Mouse (Mus musculus) cerebellum, adult (tissue): Measurements from ENCODE around the gene Snrpg.
"Not testable (repeated sequence)": the region's sequence is repeated elsewhere in the genome, so short reads cannot be mapped to it uniquely, and the experiment has no call there.

Experiments
- ATAC-seq: cut with Nextera tagmentation; 2 replicates; pipeline ENCODE4 v1.9.2; 2017; ENCODE audit warnings: mild to moderate bottlenecking, moderate library complexity, mixed read lengths; ENCODE audit not compliant: insufficient number of reproducible peaks, low FRiP score, low TSS enrichment

The Snrpg gene

DNA sequence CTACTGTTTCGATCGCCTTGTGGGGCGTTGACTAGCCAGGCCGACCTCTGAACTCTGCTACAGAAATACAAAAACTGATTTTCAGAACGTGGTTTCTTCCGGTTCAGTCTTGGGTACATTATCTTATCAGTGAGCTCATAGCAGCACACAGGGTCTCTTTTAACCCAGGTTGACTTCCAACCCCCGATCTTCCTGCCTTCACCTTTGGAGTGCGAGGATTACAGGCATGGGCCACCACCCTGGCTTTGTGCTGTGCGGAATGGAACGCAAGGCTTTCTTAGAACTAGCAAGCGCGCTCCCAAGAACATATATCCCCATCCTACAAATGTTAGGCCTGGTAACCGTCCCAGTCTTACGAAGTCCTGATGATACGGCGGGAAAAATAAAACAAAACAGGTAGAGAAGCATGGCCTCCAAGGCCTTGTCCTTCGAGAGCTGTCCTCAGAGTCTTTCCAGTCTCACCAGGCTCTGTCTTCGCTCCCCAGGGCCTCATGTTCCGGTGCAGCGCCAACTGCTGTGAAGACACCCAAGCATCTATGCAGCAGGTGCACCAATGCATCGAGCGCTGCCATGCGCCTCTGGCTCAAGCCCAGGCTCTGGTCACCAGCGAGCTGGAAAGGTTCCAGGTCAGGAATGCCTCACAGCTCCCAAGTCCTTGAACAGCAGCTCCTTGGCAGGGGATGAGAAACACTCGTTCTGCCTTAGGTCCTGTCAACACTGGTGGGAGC lies 4.8 kb upstream of the Snrpg start:
- ATAC-seq = 0 out of 2 replicates have a peak, but pooled peaks have one; percentile 2

DNA sequence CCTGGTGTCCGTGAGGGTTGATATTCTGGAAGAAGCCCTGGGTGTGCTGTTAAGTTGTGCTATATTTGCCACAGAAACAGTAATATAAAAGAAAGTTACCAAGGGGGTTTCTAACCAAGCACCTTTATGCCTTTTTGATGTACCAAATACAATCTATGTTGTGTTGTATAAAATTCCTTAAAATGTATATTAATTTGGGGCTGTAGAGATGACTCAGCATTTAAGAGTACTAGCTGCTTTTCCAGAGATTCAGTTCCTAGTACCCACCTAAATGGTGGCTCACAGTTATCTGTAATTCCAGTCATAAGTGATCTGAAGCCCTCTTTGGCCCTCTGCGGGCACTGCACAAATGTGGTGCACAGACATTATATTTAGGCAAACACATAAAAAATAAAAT lies 4.3 kb upstream of the Snrpg start:
- no peak for ATAC-seq

DNA sequence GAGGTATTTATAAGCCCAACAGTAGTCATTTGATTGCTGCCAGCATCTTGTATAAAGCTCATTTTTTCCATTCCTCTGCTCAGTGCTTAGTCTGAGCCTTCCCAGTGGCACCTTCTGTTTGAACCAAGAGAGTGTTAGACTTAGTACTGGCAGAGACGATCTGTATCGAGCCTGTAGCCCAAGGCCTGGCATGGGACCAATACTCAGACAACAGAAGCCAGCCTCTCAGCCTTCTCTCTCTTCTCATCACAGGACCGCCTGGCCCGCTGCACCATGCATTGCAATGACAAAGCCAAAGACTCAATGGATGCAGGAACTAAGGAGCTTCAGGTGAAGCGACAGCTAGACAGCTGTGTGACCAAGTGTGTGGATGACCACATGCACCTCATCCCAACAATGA lies 2.6 kb upstream of the Snrpg start:
- no peak for ATAC-seq

DNA sequence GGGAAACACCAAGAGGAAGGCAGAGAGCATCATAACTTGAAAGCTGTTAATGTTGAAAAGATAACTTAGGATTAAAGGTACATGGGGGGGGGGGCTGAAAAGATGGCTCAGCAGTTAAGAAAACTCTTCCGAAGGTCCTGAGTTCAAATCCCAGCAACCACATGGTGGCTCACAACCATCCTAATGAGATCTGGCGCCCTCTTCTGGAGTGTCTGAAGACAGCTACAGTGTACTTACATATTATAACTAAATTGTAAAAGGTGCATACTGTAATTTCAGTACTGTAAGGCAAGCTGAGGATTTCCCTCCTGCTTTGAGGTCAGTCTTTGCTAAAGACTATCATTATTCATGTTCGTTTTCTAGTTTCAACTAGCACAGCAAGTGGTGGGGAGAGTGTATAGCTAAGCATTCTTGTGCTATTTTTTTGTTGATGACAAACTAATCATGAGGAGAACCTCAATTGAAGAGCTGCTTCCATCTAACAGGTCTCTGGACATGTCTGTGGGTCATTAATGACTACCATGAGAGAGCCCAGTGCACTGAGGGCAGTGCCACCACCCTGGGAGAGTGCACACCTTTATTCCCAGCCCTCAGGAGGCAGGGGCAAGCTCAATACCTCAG lies 901 bp upstream of the Snrpg start:
- no peak for ATAC-seq

DNA sequence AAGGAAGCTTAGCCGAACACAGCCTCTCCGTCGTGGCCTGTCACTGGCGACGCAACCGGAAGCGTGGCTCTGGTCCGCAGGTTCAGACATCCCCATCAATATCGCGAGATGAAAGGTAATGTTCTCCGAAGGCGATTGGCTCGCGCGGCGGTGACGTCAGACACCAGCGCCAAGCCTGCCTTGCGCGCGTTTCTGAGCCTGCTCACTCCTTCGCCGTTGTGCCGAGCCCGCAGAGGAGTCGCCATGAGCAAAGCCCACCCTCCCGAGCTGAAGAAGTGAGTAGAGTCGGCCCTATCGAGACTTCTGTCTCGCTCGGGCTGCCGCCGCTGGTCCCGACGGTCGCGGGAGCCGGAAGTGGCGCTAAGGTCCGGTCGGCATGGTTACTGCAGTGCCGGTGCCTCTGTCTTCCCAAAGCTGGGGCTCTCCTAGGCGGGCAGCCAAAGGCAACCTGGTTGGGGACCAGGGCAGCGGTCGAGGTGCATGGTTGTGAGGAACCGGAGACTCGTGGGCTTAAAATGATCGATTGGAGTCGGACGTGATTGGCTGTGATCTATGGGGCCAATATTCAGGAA lies 322 bp downstream of the Snrpg start:
- peak; percentile 97 for ATAC-seq

DNA sequence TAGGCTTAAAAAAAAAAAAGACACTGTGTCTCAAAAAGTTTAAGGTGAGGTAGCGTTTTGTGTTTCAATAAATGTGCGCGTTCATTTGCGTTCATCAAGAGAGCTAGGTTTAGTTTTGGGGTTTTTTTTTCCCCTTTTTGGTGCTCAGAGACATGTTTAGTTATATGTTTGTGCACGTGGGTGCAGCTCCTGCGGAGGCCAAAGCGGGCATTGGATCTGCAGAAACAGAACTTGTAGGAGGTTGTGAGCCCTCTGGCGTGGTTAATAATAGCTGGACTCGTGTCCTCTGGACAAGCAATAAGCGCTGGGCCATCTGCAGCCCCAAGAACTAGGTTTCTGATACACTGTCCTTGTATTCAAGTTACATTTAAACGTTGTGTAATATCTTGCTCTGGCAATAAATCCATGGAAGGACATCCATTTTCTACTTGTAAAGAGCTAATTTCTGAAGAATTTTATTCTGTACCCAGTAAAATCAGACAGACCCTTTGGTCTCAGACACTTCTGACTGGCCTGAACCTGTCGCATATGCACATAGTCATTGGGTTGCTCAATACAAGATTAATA lies 929 bp downstream of the Snrpg start:
- ATAC-seq = no peak

GRCm38 (mm10) chr6:86373556-86373955 lies 2.5 kb downstream of the Snrpg start:
- ATAC-seq = no peak

- ATAC-seq = no peak
These were observed 7.2 kb downstream of the Snrpg start for GRCm38 (mm10) chr6:86378341-86378740.

DNA sequence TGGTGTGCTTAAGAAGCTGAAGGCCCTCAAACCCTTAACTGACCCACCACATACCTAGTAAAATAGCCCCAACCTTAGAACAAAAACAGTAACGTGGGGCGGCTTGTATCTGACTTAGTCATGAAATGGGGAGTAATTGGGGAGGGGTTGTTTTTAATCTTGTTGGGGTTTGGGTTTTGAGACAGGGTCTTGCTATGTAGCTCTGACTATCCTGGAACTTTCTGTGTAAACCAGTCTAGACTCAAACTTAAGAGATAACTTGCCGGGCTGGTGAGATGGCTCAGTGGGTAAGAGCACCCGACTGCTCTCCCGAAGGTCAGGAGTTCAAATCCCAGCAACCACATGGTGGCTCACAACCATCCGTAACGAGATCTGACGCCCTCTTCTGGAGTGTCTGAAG lies 9.0 kb downstream of the Snrpg start:
- not testable (repeated sequence) for ATAC-seq

DNA sequence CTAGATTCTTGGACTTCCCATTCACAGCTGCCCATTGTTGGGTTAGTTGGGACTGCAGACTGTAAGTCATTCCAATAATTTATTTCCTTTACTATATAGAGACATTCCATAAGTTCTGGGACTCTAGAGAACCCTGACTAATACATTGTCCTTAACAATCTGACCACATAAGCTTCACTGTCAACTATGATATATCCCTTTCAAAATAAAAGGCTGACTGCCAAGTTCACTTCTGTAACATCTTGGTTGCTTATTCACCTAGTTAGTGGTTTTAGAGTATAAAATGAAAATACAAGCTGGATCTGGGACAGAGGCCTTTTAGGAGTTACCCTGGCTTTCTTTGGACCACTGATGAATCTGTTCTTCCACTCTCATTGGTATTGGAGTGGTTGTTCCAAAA lies 11.4 kb downstream of the Snrpg start:
- no peak for ATAC-seq

DNA sequence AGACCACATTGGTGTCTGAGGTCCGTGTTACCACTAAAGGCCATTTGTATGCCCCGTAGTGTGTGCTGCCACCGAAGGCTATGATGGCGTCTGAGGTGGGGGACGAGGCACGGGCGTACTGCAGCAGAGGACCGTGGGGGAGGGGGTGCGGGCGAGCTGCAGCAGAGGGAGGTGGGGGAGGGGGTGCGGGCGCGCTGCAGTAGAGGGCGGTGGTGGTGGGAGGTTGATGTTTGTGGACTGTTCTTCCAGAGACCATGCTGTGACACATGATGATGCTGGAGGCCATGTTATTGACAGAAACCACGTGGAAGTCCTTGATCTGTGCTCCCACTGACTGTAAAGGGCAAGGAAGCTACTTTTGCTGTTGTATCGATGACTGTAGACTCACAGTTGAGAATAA lies 12.3 kb downstream of the Snrpg start:
- no peak for ATAC-seq

- ATAC-seq = no peak
These were observed 13.6 kb downstream of the Snrpg start for GRCm38 (mm10) chr6:86384692-86385091.

- no peak for ATAC-seq
These were observed 14.4 kb downstream of the Snrpg start for GRCm38 (mm10) chr6:86385362-86386104.

DNA sequence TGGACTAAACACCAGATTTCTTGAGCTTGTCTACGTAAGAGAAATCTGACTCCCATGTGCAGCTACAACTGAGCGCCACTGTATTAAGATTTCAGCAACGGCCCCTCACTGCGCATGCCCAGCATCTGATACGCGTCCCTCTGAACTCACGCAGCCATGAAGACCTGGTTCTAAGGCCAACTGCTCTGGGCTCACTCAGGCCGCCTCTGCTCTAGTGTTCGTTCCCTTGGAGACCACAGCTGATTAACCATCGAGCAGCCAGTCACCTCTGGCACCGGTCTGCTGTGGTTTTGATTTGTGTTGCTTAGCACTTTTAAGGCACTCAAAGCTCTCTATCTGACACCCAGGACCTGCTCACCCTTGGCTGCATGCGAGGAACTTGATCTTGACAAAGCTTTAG lies 16.2 kb downstream of the Snrpg start:
- no peak for ATAC-seq

- ATAC-seq = no peak
These were observed 17.4 kb downstream of the Snrpg start for GRCm38 (mm10) chr6:86388461-86388860.

DNA sequence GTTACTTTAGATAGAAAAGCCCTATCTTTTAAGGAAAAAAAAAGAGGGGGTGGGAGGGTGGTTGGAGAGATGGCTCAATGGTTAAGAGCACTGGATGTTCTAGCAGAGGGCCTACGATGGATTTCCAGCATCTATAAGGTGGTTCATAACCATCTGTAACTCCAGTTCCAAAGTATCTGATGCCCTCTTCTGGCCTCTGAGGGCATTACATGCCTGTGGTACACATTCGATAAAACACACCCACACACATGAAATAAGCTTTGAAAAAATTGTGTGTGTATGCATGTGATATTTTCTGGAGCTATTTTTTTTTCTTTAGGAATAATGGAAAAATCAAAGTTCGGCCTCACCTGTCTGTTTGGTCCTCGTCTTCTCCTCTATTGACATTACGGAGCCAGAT lies 20.2 kb downstream of the Snrpg start:
- ATAC-seq = no peak

- ATAC-seq = no peak
These were observed 22.1 kb downstream of the Snrpg start for GRCm38 (mm10) chr6:86393187-86393586.

- ATAC-seq = no peak
These were observed 23.1 kb downstream of the Snrpg start for GRCm38 (mm10) chr6:86394078-86394720.

GRCm38 (mm10) chr6:86395021-86395420 lies 23.9 kb downstream of the Snrpg start:
- no peak for ATAC-seq

DNA sequence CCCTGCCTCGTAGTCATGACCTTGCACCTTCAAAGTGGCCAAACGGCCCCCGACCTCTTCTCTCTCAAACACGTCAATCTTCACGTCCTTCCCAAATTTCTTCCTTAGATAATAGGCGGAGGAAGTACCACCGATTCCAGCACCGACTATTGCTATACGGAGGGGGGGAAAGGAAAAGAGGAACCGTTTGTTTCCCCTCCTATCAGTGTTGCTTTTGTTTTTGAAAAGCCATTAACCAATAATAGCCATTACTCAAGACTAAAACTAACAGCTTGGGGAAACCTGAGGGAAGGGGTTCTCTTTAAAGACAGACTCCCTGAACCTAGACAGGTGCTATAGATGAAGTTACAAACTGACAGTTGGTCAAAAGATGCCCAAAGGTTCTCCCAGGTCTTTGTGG lies 24.9 kb downstream of the Snrpg start:
- ATAC-seq = no peak
